Mouse (Mus musculus) cerebellum, adult 2 months (tissue): ENCODE results near the gene Pde4c. TPM values are rescaled to one million over a fixed set of nuclear protein-coding genes. Genes with fewer than 3 reads are reported as not detected.

Experiments
- DNase-seq, 2 experiments: peaks; one replicate each; pipeline ENCODE4 v3.0.0; 2021
- H3K27ac ChIP-seq: fragments of 200-500 bp; 2 replicates; pipeline ENCODE4 v1.5.1; 2012; ENCODE audit warnings: low read length, control low read depth, inconsistent platforms; ENCODE audit not compliant: insufficient read depth
- H3K27me3 ChIP-seq: fragments of 200-500 bp; 2 replicates; pipeline ENCODE4 v1.6.1; 2012; ENCODE audit warnings: inconsistent platforms, mild to moderate bottlenecking, low read length, moderate library complexity; ENCODE audit not compliant: control insufficient read depth, insufficient read depth
- H3K4me1 ChIP-seq: fragments of 200-500 bp; 2 replicates; pipeline ENCODE4 v1.6.1; 2011; ENCODE audit warnings: low read length; ENCODE audit not compliant: control insufficient read depth, insufficient read depth
- H3K4me3 ChIP-seq: fragments of 200-500 bp; replicated peaks from 2 replicates; pipeline ENCODE3; 2011; ENCODE audit warnings: mild to moderate bottlenecking, low read depth, low read length, control low read depth; ENCODE audit not compliant: insufficient read depth
- CTCF ChIP-seq: fragments of 200-500 bp; IDR thresholded peaks from 2 replicates; pipeline ENCODE4 v1.5.1; 2011; ENCODE audit warnings: low read depth, mild to moderate bottlenecking, control low read depth, low read length, moderate library complexity, borderline replicate concordance; ENCODE audit not compliant: insufficient read depth
- POLR2A ChIP-seq: fragments of 200-500 bp; IDR thresholded peaks from 2 replicates; pipeline ENCODE4 v1.6.1; 2011; ENCODE audit warnings: low read length, control low read depth, borderline replicate concordance; ENCODE audit not compliant: insufficient read depth
- WGBS: fragments of 180-500 bp; shearing (Covaris S2); methylation state at CpG from one replicate; pipeline ENCODE4 v1.1.7; 2018; 5-methylcytosine and 5-hydroxymethylcytosine counted together
- polyA plus RNA-seq: library from polyadenylated mRNA; depleted of rRNA; stranded (reverse); fragments of >200 nt; gene quantifications from 2 replicates; pipeline ENCODE4 v1.2.3, GENCODE M21; 2012

Pde4c gene
- polyA plus RNA-seq, 1 experiment = 3.0 TPM

DNA sequence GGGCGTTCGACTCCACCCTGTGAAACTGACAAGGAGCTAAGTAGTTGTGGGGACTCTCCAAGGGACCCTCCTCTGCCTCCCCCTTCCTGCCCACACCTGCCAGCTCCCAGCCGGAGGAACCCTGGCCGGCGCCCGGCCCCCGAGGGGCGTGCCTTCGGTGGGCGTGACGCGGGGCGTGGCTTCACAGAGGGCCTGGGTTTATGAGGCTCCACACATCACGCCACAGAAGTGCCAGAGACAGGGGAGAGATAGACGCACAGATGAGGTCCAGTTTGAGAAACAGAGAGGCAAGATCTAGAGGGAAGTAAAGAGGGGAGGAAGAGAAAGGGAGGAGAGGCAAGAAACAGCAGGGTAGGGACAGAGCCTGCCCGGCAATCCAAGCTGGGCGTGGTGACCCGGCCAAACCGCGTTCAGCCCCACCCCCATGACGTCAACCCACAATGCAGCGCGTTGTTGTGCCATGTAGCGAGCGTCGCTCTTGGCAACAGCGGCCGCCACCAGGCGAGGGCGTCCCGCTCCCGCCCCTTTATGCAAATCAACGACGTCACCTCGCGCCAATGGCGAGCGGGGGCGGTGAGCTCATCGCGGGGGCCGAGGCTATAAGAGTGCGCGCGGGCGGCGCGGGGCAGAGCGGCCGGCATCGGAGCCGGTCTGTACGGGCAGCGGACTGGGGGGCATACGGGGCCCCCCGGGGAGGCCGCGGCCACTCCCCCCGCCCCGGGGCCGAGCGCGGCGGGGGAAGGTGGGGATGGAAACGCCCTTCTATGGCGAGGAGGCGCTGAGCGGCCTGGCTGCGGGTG lies 25.0 kb upstream of the Pde4c start, which contains the start of gene Jund:
Gene Jund (plus strand): TSS at position 640 of the 800 bp plus-strand sequence.
- Histone ChIP-seq H3K27ac (peak within 1 kb of the TSS; percentile 97), H3K27me3 (no peaks in the 10 kb centered on the region), H3K4me1 (peaks cover 37% of the 10 kb centered on the region), H3K4me3 (peak within 1 kb of the TSS; percentile 80)
- peak; percentile 100 for TF ChIP-seq POLR2A
- no peak for TF ChIP-seq CTCF
- DNase-seq = peak; percentile 99
- WGBS = 1% methylated on average over 66 of the region's 69 CpGs

DNA sequence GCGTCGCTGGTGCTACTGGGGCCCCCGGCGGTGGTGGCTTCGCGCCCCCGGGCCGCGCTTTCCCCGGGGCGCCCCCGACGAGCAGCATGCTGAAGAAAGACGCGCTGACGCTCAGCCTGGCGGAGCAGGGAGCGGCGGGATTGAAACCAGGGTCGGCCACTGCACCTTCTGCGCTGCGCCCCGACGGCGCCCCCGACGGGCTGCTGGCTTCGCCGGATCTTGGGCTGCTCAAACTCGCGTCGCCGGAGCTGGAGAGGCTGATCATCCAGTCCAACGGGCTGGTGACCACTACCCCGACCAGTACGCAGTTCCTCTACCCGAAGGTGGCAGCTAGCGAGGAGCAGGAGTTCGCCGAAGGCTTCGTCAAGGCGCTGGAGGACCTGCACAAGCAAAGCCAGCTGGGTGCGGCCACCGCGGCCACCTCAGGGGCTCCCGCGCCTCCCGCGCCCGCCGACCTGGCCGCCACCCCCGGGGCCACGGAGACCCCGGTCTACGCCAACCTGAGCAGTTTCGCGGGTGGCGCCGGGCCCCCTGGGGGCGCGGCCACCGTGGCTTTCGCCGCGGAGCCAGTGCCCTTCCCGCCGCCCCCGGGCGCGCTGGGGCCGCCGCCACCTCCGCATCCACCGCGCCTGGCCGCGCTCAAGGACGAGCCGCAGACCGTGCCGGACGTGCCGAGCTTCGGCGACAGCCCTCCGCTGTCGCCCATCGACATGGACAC lies 24.2 kb upstream of the Pde4c start:
- Histone ChIP-seq H3K27ac (peak overlapping the region; percentile 97), H3K27me3 (no peaks in the 10 kb centered on the region), H3K4me3 (peak overlapping the region; percentile 80), H3K4me1 (peaks cover 45% of the 10 kb centered on the region)
- 1% methylated on average over 85 of the region's 89 CpGs for WGBS
- DNase-seq = peak; percentile 70 to 80
- TF ChIP-seq CTCF (no peak), POLR2A (no peak)

DNA sequence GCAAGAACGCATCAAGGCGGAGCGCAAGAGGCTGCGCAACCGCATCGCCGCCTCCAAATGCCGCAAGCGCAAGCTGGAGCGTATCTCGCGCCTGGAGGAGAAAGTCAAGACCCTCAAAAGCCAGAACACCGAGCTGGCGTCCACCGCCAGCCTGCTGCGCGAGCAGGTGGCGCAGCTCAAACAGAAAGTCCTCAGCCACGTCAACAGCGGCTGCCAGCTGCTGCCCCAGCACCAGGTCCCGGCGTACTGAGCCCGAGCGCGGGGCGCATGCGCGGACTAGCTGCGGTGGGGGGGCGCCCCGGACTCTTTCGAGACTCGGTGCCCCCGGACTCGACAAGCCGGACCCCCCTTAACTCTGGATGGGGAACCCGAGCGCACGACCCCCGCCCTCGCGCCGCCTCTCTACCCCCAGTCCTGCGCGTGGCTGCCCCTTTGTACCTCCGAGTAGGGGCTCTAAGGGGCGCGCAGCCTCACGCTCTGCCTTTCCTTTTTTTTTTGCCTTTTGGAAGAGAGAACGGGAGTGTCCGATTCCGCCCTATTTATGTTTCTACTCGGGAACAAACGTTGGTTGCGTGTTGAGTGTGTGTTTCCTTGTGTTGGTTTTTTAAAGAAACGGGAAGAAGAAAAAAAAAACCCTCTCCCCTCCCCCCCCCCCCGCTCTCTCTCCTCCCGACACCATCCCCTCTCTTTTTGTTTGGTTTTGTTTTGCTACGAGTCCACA lies 23.5 kb upstream of the Pde4c start:
- DNase-seq = peak; percentile 86 to 87
- under 1% methylated on average over 59 of the region's 59 CpGs for WGBS
- TF ChIP-seq POLR2A = peak; percentile 80
- no peak for TF ChIP-seq CTCF
- peak overlapping the region; percentile 97 for H3K27ac ChIP-seq
- H3K4me1 ChIP-seq = peaks cover 51% of the 10 kb centered on the region
- H3K4me3 ChIP-seq = peak overlapping the region; percentile 80
- no peaks in the 10 kb centered on the region for H3K27me3 ChIP-seq

DNA sequence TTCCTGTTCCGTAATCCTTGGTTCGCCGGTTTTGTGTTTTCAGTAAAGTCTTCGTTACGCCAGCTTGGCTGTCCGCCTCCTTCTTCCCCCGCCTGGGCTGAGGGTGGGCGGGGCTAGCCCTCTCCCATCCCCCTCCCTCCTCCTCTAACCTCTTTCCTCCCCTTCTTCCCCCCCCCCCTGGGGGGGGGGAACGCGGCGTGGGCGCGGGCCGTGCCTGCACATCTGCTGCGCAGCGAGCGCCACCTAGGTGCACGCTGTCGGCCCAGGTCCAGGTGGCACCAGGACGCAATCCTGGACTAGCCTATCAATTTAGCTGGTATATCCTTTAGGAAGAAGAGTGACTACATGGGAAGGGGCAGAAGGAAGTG lies 23.0 kb upstream of the Pde4c start:
- H3K4me3 ChIP-seq = peak overlapping the region; percentile 77
- peak overlapping the region; percentile 83 for H3K27ac ChIP-seq
- WGBS = 2% methylated on average over 20 of the region's 20 CpGs
- H3K4me1 ChIP-seq = peaks cover 46% of the 10 kb centered on the region
- TF ChIP-seq CTCF = peak; percentile 54; the same call in 1 of the 2 replicates
- peak; percentile 34; the same call in 1 of the 2 replicates for TF ChIP-seq POLR2A
- peak; percentile 87 to 89 for DNase-seq
- H3K27me3 ChIP-seq = no peaks in the 10 kb centered on the region

DNA sequence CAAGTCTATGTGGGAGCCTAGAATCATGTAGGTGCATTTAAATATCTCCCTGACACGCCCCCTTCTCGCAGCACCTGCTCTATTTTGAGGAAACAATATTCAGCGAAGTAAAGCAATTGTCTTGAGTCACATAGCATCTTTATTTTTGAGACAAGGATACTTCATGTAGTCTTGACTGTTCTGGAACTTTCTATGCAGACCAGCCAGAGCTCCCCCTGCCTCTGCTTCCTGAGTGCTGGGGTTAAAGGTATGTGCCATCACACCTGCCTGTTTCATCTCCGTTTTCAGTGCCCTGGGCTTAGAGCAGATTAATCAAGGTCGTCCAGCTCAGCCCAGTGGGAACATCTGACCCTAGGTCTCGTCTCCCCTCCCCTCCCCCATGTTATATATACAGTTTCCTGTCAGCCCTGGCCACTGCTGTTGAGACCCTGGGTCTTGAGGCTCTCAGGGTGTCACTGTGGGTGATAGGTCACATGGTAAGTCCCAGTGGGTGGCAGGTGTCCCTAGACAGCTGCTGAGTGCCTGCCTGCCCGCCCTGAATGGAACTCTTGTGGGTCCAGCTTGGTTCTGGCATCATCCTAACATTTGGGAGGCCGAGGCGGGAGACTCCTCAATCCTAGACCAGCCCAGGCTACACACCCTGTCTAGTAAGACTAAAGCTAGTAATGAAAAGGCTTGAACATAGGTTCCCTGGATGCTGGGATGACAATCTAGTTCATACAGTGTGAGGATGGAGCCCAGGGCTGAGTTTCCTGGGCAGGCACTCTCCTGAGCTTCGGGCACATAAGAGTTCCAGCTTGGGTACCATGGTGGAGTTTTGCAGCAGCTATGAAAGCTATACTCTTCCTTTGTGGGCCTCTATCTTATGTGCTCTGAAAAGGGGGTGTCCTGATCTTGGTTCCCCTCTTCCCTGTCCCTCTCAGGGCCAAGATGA lies 22.2 kb upstream of the Pde4c start:
- H3K27me3 ChIP-seq = no peaks in the 10 kb centered on the region
- TF ChIP-seq CTCF = no peak
- no peak for TF ChIP-seq POLR2A
- peaks cover 39% of the 10 kb centered on the region for H3K4me1 ChIP-seq
- DNase-seq = peak; percentile 40 to 41
- 15% methylated on average over 10 of the region's 10 CpGs for WGBS
- H3K27ac ChIP-seq = peak overlapping the region; percentile 83
- peak overlapping the region; percentile 77 for H3K4me3 ChIP-seq

DNA sequence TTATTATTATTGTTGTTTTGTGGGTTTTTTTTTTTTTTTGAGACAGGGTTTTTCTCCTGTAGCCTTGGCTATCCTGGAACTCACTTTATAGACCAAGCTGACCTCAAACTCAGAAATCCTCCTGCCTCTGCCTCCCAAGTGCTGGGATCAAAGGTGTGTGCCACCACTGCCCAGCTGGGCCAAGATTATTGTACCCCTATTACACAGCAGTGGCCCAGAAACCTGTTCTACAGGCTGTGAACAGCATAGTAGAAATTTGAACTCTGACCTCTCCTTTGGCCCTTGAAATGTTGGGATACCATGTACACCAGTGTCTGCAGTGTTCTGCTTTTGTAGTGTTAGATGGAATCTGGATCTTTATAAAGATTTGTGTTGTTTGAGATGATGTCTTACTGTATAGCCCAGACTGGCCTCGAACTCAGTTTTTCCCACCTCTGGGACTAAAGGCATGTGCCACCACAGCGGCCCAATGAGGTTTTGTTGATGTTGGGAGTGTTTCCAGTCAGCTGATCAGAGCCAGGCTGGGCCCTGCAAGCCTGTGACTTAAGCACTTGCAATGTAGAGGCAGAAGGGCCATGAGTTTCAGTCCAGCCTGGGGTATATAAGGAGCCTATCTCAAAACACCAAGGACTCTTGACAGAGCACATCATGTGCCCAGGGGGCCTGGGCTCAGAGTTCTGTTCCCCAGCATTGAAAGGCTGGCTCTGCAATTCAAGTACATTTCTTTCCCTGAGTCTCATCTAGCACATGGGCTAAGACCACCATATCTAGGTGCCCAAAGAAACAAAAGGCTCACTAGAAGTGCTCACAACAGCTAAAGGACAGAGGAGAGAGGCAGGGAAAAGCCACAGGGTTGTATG lies 21.3 kb upstream of the Pde4c start:
- Histone ChIP-seq H3K4me3 (peak overlapping the region; percentile 11), H3K27ac (peak overlapping the region; percentile 87), H3K27me3 (no peaks in the 10 kb centered on the region), H3K4me1 (peaks cover 36% of the 10 kb centered on the region)
- no peak for TF ChIP-seq CTCF
- TF ChIP-seq POLR2A = no peak
- 45% methylated on average over 2 of the region's 2 CpGs for WGBS
- peak in 1 of 2 experiments; percentile 51 for DNase-seq
